Mouse (Mus musculus) urinary bladder, postnatal 10 days (tissue): ENCODE results near the gene Trim45.

Source experiments
- DNase-seq: peaks from one replicate; pipeline ENCODE4 v3.0.0; 2022; ENCODE audit warnings: low spot score

Gene Trim45

DNA sequence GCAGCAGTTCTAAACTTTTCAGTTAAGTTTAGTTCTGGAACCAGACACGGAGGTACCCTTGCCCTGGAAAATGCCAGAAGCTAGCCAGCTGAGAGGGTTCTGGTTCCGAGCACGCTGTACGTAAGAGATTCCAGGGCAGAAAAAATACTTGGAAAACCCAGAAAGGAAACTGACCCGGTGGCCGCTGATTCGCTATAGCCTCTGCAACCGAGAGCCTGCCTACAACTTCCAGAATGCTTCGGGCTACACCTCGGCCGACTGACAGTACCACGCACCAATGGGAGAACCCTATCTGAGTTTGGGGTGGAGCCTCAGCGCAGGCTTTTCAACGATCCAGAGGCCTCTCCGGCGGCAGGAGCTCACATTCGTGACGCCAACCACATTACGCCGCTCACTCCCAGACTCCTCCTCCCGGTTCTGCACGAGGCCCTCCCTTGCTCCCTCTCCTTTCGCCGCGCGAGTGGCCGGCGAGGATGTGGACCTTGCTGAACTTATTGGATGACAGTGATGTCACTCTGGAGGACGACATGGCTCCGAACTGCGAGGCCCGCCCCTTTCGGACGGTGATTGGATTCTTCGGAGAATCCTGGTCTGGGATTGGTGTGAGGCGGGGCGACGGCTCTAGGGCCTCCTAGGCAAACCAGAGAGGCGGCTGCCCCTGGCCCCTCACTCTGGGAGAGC is at the start of gene Trim45:
TSS of gene Trim45 (plus strand) at position 378 of the 681 bp plus-strand sequence.
- peak; percentile 96 for DNase-seq

DNA sequence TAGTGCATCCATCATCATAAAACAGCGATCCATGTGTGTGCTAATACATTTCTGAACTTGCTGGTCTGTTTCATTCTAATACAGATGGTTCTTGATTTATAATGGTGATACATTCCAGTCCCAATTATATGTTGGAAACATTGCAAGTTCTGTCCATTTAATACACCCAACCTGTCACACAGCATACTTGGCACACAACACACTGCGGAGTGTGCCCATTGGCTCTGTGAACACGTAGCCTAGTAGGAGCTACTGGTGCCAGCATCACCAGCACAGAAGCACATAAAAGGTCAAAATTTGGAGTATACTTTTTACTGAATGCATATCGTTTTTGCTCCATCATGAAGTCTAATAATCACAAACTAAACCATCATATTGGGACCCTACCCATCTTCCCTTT is 44.9 kb upstream of the Trim45 start:
- DNase-seq: no peak

DNA sequence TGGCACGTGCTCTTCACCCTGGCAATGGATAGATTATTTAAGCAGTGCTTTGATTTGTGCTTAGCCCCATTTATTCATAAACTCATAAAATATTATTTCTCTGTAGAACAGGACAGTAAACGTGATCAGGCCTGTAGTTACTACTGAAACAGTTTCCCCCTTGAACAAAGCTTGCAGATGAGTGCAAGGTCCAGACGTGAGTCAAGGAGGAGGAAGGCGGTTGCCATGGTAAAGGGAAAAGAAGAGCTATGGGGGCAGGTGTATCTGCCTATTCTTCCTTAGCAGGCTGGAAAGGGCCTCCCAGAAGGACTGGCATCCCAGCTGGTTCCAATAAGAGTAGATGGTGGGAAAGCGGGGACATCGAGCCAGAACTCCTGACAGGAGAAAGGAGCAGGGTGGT is 40.6 kb upstream of the Trim45 start:
- DNase-seq: no peak

DNA sequence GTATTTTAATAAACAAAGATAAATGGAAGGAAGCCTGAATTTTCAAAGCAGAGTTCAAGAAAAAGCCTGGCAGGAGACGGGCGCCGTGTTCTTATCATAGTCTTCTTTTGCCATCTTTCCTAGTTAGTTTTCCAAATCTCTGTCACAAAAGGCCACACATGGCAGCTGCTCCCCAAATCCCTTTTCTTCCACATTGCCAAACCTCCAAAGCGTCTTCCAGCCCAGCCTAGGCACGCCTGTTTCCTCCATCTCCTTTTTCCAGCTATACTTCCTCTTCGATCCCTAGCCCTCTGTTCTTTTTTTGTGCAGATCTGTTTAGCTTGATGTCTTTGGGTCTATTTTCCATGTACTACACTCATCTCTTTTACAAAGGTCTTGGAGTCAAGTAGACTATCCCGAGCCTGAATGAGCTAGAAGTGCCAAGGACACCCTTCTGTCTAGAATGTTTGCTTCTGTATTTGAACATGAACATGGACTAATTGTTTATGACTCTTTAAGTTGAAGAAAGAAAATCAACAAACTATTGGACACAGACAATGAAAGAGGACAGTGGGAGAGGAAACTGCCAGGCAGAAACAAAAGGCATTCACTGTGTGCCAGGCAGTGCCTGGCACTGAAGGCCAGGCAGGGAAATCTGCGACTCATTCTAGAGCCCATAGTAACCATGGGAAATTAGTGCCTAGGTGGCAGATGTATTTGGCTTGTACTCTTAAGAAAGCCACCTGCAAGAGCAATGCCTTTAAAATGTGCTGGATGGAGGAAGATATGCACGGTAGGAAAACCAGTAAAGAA is 40.0 kb upstream of the Trim45 start:
- DNase-seq: no peak

DNA sequence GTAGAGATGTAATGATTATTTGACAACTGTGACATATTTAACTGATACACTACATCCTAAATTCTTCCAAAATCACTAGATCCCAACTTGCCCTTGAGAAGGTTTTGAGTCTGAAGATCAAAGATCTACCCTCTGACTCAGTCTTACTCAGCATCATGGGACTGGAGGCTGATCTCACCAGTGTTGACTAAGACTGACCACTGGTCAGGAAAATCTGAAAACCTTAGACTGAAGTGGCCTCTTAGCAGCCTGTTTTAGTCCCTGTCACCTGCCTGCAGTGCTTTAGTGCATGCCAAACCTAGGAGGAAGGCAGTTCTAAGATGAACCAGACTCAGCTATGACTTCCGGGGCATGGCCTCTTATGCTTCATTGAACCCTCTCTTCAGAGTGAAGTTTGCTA is 32.8 kb upstream of the Trim45 start:
- no peak for DNase-seq

DNA sequence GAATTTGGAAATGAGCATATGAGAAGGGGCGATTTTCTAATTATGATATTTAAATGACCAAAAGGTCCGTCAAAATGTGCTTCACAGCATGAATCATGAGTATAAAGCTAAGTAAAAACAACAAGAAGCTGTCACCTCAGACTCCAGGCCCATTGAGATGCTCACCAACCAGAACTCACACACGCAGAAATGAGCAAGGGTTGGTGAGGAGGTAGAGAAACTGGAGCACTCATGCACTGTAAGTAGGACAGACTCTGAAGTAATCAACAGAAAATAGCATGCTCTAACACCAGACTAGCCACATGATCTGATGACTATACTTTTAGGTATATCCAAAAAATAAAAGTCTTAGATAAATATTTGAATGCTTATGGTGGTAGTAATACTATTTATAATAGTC is 31.6 kb upstream of the Trim45 start:
- no peak for DNase-seq

DNA sequence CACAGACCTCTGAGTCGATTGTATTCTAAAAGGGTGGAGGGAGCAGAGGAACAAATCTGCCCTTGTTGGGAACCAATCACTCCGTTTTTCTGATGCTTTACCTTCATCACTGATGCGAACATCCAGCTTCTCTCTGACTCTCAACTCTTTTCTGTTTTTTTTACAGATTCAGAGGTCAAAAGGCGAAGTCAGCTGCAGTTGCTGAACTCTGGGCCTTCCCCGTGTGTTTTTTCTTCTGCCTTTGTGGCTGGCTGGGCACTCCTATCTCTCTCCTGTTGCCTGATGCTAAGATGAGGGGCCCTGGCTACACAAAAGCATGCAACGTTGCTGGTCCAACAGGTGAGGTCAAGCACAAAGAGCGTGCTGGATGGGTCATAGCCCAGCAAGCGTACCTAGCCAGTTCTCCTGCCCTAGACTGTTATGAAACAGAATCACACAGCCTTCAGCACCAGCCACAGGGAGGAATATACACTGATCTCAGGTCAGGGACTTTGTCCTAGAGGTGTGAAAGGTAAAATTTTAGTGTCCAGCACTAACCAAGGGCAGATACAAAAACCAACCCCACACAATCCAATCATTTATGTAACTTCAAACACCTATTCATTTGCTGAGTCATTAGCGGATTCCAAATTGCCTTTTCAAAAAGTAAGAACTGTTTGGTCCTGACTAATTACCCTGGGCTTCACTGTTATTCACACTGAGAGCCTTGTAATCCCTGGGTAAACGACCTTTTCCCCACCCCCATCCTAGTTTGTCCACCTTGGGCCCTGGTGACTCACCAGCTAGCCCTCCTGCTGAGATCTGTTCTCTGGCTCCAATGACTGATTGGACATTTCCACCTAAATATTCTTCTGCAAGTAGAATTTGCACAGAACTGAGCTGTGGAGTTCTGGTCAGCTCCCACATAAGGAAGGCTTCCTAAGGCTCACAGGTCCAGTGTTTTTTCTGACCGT is 29.3 kb upstream of the Trim45 start:
- DNase-seq: no peak

DNA sequence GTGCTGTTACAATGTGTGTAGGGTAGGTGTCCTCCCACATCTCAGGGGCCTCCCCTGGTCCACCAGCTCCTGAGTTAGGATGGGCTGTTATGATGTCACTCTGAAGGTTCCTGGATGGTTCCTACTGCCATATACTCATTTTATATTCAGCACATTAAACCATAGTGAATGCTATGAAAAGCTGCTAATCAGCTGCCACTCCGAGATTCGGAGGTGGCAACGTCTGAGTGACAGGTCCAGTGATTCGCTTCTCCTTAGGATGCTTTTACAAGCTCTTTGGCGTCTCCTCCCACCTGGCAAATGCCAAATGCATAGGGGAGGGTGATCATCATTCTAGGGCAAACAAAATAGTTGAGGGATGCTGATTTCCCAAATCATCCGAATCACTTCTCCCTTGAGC is 26.5 kb upstream of the Trim45 start:
- DNase-seq: no peak

DNA sequence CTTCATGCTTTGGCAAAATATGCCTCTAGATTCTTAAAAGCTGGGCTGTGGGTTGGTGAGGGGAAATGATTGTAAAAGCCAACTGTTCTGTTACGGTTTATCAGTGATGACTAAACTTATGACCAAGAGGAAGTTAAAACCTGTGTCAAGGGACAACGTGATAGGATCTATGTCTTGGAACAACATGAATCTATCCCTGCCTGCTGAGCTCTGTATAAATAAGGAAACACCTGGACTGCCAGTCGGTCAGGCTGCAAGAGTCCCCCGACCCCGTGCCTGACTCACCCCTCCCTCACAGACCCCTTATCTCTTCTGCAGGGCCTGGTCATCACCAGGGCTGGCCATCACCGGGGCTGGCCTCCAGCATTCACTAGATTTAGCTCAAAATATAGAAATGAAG is 15.9 kb upstream of the Trim45 start:
- no peak for DNase-seq

DNA sequence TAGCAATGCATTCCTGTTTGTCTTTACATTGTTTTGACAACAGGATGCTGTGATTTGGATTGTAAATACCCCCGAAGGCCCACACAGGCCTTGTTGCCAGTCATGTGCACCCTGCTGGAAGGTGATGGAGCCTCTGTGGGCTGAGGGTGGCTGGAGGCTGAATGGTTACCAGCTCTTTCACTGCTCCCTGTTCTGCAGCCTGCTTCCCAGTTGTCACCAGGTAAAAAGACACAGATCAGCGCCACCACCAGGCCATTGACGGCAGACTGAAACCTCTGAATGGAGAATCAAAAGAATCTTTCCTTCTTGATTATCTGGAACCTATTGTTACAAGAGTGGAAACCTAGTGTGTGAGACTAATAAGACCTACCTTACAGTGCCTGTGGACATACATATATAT is 15.1 kb upstream of the Trim45 start:
- no peak for DNase-seq

DNA sequence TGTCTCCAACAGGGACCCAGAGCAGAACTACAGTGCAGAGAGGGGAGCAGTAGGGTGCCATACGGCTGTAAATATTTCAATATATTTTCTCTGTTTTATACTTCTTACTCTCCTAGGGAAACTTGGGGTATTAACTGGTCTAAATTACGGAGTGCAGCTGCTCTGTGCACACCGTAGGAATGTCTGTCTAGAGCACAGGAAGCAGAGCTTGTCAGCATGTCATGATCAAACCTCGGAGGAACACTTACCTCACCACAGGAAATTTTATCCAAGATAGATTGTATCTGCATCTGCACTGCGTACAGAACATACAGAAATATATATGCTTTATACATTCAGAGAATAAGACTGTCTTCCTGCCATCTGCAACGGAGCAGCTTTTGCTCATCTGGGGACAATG is 13.4 kb upstream of the Trim45 start:
- DNase-seq: no peak

DNA sequence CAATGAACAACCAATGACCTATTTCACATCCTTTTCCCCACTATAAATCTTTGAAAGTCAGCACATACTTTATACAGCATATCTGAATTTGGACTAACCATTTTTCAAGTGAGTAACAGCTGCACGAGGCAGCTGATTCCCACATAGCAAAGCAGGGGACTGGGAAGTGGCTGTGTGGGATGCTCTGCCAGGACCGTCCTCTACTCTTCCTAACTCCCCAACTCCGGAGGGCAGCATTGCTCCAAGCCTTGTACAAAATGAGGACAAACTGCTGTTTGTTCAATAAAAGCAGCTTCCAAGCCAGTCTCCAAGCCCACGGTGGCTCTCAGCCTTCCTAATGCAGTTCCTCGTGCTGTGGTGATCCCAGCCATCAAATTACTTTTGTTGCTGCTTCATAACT is 11.4 kb upstream of the Trim45 start:
- no peak for DNase-seq

DNA sequence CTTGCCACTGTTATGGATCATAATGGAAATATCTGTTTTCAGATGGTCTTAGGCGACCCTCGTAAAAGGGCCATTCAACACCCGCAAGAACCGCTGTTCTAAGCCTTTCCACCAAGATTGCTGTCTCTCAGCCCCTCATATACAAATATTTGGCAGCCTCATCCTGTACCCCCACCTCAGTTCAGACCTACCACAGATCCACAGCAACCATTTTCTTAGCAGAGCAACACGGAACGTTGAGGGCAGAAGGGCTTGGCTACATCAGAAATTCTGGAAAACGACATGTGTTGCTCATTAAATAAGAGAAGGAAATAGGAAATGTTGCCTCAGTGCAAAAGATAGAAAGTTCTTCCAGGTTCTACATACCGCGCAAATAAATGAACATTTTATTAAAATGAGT is 11.0 kb upstream of the Trim45 start:
- no peak for DNase-seq

DNA sequence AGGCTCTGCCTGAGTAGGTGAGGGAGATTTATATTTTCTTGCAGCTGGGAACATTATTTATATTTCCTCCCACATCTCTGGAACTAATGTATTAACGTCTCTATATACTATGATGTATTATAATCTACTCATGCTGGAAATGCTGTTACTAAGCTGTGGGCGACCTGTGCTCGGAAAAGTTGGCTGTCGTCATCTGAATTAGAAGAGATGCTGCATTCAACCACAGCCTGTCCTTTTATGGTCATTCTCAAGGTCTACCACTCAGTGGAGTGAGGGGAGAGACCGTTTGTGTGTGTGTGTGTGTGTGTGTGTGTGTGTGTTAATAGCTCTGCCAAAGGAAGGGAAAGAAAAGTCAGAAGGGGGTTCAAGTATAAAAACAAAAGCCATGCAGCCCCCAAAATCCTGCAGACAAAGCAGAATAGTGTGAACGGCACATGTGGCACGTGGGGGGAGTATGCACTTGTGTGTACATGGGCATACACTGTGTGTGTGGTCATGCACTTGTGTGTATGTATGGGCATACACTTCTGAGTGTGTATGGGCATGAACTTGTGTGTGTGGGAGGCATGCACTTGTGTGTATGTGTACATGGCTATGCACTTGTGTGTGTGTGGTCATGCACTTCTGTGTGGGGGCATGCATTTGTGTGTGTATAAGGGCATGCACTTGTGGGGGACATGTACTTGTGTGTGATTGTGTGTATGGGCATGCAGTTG is 10.3 kb upstream of the Trim45 start:
- DNase-seq: no peak

DNA sequence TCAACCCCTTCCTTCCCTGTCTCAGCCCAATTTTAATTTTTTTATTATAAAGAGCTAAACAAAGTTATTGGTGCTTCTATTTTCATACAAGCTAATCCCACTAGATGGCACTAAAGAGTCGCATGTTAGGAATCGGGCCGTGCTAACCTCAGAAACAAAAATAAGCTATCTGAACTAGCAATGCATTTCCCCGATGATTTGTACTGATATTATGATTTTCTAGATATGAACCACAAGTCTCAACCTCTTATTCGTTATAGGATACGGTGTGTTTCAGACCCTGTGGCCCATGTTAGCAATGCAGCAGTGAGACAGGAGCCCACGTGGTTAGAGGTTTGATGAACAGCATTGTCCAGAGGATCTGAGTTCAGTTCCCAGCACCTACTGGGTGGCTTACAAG is 5.2 kb upstream of the Trim45 start:
- no peak for DNase-seq

DNA sequence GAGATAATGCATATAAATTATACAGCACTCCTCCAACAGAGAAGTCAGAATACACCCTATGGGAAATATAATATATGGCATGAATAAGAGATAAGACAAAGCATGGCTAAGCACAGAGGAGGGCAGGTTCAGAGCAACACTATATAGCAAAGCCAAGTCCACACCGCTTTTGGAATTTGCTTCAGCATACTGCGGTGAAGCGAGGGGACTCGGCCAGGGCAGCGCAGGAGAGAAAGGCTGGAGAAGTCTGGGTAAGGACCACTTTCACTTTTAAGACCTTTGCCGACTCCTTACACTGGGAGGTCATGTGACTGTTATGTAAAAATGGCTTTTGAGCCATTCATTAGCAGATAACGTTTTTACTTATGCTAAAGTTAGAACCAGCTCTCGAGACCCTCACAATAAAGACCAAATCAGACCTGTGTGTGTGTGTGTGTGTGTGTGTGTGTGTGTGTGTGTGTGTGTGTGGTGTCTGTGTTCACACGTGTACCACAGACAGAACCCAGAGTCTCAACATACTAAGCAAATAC is 1.3 kb upstream of the Trim45 start:
- DNase-seq: no peak

DNA sequence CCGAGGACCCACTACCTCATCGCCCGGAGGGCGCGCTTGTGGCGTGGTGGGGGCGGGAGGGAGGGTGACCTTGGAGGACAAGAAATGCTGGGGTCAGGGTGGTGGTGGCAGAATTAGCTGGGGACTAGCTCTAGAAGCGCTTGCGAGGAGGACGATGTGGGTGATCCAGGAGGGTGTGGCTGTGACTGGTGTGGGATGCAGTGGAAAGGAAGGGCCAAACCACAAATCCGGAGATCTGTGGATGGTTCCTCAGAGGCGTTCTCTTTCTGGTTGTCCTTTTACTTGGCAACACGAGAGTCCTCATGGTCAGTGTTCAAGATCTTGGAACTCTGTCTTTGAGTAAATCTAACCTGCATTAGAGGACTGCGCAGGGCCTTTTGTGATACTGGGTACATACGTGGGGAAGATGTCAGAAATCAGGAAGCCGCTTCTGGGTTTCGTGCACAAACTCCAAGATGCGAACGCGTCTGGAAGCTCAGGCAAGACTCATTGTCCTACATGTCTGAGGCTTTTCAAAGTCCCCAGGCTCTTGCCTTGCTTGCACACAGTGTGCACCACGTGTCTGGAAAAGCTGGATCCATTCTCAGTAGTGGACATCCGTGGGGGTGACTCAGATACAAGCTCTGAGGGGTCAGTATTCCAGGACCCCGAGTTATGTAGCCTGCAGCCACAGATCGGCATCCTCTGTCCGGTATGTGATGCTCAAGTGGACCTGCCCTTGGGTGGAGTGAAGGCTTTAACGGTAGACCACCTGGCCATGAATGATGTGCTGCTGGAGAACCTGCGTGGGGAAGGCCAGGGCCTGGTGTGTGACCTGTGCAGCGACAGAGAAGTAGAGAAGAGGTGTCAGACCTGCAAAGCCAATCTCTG is 739 bp downstream of the Trim45 start:
- DNase-seq: no peak

DNA sequence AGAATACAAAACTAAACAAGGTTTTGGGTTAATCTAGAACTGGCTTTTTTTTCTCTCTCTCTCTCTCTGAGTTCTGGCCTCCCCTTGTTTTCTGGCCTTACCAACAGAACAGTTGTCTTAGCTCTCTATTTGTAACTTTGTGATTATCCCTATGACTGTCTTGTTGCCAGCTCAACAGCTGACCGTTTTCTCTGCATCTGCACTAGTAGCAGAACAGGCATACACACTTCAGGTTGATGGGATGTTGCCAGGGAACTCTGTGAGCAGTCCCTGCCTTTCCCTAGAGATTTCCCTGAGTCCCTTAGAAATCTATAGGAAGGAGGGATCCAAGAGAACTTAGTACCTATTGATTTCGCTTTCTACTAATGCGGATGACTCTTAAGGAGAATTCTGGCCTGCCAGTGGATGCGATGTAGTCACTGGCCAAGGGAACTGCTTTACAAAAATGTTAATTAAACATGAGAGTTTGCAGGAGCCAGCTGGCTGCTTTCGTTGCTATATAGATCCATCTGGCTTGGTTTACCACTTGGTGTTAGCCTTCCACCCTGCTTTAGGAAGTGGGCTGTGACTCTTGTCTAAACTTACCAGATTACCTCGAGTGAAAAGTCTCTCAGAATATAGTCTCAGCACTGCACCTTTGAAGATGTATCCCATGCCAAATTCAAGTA is 2.2 kb downstream of the Trim45 start:
- DNase-seq: no peak

DNA sequence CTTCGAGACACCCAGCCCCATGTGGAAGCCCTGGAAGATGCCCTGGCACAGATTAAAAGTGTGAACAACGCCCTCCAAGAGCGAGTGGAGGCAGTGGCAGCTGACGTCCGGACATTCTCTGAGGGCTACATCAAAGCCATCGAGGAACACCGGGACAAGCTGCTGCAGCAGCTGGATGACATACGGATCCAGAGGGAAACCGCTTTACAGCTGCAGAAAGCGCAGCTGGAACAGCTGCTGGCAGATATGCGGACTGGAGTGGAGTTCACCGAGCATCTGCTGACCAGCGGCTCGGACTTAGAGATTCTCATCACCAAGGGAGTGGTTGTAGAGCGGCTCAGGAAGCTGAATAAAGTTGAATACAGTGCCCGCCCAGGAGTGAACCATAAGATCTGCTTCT is 3.2 kb downstream of the Trim45 start:
- DNase-seq: no peak
